Mouse (Mus musculus) cerebellum, adult (tissue): ENCODE data around the gene Olfr789.

Source experiments
- ATAC-seq: cut with Nextera tagmentation; 2 replicates; pipeline ENCODE4 v1.9.2; 2017; ENCODE audit warnings: mild to moderate bottlenecking, moderate library complexity, mixed read lengths; ENCODE audit not compliant: insufficient number of reproducible peaks, low FRiP score, low TSS enrichment

Gene Olfr789

DNA sequence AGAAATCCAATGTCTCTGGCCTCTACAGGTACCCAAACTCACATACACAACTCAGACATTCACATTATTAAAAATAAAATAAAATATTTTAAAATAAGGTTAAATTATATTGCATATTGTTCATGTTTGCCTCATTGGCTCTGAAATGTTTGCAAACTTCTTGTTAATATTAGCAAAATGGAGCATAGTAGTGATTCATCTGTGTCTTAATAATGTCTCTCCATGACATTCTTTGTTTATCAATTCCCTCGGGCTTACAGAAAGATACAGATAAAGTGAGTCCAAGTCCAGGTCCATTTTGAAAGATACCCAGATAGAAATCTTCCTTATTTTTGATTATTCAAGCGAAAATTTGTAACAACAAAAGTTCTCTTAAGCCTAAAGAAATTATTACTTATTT, at the start of gene Olfr789:
Gene Olfr789, plus strand, starts transcription at position 301 of the 400 bp plus-strand sequence.
- no peak for ATAC-seq

DNA sequence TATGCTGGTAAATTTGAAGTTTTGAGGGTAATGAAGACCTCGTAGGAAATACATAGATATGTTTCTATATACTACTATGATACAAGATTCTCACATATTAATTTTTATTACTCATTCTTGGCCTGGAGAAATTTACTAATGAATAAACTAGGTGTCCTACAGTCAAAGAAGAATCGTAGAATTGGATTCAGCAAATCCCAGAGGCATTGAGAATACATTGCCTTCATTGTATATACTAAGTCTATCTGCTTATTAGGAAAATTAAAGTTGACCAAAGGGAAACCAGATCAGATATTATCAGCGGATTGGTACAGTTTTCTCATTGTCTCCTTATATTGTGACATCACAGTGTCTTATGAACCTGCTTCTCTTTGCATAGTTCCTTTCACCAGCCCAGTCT, 23.0 kb upstream of the Olfr789 start, which contains the start of gene Olfr787:
Gene Olfr787, plus strand, starts transcription at position 301 of the 400 bp plus-strand sequence.
- no peak for ATAC-seq

DNA sequence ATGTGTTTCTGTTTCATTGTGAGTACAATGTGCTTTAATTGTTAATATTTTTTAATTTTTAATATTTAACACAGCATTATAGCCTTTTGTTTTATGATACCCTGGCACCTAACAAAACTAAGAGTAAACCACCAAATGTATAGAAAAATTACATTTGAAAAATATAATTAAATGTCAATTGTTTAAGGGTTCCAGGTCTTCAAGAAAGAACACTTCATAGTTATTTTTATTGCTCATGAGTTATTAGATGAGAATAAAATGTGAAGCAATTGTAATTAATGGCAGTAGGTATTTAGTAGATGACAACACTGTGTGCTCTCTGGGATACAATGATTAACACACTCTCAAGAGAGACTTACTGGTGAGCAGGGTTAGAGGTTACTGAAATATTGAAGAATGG, 13.9 kb upstream of the Olfr789 start, which contains the start of gene Olfr788:
Gene Olfr788, plus strand, starts transcription at position 301 of the 400 bp plus-strand sequence.
- no peak for ATAC-seq

DNA sequence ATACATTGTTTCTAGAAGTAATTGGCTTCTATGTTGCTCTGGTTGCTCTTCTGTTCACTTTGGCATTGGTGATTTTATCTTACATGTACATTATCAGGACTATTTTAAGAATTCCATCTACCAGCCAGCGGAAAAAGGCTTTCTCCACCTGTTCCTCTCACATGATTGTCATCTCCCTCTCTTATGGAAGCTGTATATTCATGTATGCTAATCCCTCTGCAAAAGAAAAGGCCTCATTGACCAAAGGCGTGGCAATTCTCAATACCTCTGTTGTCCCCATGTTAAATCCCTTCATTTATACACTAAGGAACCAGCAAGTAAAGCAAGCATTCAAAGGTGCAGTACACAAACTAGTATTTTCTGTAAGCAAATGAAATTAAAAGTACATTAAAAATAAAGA, 11.3 kb upstream of the Olfr789 start:
- no peak for ATAC-seq

DNA sequence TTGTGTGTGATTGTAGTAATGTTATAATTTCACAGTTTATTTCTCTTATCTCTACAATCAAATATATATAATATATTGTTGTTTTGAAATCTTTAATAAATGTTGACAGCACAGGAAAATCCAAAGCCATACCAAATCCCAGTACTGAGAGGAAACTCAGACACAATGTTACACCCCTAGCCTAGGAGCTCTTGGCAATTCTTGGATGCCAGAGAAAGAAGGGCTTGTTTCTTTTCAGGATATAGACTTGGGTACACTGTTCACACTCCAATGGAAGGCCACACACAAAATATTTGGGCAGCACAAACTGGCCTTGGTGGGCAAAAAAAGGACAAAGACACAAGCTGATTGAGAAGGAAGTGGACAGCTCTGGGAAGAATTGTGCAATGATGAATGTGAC, 10.8 kb upstream of the Olfr789 start:
- no peak for ATAC-seq

DNA sequence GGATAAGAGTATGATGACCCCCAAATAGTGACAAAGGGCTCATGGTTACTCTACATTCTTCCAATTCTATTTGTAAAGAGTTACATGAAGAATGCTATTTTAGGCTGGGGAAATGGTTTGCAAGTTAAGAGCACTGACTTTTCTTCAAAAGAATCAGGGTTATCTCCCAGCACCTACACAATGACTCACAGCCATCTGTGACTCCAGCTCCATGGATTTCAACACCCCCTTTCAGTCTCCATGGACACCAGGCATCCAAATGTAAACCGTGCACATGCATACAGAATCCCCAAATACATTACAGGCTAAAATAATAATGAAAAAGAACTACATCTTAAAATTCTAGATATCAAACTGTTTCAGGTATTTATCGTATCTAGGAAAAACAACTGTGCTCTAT, 5.5 kb downstream of the Olfr789 start:
- no peak for ATAC-seq

DNA sequence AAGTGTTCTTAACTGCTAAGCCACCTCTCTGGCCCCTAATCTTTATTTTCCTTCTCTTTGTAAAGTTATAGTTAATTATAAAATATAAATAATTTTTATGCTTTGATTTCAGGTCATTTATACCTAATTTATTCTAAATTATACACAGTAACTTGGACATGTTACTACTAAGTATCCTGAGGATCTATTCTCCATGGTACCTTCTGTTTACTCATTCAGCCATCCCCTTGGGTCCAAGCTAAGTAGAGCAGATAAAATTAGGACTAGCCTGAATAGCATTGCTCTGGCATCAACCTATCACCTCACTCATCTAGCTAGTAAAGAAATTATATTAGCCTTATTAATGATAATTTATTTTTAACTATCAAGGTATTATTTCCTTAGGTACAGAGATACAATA, 13.6 kb downstream of the Olfr789 start, which contains the start of gene Olfr790:
Gene Olfr790, plus strand, starts transcription at position 301 of the 400 bp plus-strand sequence.
- no peak for ATAC-seq

DNA sequence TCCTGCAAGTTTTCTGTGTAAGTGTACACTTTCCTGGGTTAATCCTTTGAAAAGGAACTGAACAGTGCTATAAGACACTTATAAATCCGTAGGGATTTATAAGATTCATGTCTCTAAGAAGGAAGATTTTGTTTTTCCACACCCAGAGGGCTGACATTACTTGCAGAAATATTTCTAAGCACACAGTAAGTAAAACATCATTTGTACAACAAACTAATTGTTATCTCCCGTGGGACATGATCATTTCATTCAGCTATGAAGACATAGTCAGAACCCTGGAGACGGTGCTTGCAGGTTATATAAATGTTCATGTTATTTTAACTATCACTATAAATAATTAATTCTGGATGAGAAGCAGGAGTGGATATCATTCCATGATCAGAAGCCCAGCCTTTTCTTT, 36.9 kb downstream of the Olfr789 start, which contains the start of gene Olfr791:
Gene Olfr791, plus strand, starts transcription at position 301 of the 400 bp plus-strand sequence.
- ATAC-seq = no peak

DNA sequence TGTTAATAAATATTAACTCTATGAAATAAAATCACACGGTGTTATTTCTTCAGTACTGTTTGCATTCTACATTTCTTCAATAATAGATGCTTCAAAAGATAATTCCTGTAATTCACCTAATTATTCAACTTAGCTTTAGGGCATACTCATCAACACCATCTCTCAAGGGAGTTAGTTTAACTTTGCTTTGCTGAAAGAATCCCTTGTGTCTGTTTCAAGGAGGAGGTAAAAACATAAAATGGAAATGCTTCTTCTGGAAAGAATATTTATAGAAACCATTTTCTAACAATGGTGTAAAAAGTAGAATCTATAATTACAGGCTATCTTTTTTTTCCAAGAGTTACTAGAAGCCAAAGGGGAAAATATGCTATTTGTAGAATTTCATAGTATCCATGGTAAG, 54.3 kb downstream of the Olfr789 start, which contains the start of gene Olfr792:
Gene Olfr792, plus strand, starts transcription at position 301 of the 400 bp plus-strand sequence.
- no peak for ATAC-seq
